Mouse (Mus musculus) c-Kit-positive CD71-positive TER-119-positive erythroid progenitor cells, embryonic 14.5 days (primary cell): Measurements from ENCODE around the gene Adamts20.

Source experiments
- DNase-seq: peaks from one replicate; pipeline ENCODE4 v3.0.0-alpha.2; 2013; ENCODE audit warnings: low spot score

Gene Adamts20

DNA sequence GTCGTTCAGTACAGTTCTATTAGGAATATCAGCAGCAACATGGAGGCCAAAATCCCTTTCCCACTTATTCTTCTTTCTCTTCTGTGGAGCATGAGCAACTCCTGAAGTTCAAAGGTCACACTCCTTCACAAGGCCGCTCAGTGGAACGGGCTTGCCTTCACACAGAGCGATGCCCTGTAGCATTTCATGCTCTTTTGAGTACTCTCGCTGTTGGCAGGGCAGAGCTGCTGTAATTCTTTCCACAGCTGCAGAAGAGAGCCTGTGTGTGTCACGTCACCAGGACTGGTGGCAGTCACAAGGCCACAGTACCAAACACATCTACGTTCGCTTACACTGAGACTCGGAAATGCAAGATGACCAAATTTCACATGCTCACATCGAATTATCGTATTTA is 21.2 kb downstream of the Adamts20 start:
- DNase-seq = no peak

DNA sequence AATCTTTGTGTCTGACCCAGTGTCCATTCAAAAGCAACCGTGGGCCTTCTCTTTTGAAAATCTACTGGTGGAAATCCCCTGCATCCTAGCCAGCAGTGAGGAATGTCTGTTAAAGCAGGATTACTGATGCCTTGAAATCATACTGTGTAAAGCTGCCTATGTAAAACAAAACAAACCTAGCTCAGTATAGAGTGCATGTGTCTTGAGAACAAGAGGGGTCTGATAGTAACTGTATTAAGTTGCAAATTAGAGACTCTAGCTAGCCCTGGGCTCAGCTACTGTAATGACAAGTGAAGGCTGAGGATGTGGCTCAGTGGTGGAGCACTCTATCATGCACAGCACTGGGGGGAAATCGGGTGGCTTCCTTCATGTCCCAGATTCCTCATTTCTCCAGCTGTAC is 22.2 kb downstream of the Adamts20 start:
- no peak for DNase-seq

DNA sequence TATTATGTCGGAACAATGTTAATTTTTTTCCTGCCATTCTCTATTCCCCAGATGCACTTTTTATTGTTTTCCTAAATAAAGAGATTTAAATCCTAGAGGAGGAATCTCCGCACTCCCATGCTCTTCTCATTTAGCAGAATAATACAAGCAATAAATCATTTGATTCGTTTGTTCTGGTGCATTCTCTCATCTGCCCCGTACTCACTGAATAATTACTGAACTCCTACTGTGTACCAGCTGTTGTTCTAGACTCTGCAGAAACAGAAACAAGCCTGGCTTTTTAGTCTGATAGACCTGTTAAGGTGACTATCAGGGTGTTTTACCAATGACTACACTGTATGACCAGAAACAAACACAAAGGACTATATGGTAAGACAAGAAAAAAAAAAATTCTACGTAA is 29.7 kb downstream of the Adamts20 start:
- DNase-seq = no peak

DNA sequence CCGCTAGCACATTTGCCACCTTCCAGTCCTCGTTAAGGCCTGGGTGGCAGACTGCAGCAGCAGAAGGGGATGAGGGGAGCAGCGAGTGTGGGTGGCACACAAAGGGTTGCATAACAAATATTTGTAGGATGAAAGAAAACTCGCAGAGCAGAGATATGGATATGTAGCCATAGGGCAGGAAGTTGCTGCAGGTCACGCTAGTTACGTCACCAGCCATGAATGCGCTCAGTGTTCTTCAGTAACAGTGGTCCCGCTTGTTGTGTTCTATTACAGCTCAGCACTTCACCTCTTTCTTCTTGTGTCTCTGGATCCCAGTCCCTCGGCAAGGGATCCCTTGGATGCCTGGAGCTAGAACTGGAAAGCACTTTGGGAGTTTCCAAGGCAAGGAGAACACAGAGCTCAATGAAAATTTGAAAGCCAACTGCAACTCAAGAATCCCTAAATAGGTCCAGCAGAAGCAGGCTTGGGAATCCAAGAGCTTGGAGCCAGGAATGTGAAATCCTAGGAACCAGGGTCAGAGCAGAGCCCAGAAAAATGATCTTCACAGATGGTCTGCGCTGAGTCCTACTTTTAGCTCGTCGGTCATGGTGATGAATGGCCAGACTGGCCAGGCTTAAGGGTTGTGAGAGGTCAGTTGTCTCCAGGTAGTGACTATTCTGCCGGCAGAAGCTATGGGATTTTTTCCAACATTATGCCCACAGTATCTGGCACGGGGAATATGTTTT is 34.4 kb downstream of the Adamts20 start:
- no peak for DNase-seq

DNA sequence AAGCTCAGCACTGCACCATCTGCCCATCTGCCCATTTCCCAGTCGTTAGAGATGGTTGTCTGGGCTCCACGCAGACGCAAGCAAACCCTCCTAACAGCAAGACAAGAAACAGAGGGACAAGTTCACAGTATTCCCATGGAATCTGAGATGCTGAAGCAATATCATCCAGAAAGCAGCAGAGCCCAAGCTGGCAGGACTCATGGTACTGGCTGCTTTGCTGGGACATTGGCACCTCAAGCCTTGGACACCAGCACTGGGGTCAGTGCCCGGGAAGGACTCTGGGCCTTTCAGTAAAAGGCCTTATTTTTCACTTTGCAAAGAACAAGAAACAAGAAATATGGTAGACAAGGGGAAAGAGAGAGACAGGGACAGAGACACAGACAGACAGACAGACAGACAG is 36.5 kb downstream of the Adamts20 start:
- DNase-seq = no peak

DNA sequence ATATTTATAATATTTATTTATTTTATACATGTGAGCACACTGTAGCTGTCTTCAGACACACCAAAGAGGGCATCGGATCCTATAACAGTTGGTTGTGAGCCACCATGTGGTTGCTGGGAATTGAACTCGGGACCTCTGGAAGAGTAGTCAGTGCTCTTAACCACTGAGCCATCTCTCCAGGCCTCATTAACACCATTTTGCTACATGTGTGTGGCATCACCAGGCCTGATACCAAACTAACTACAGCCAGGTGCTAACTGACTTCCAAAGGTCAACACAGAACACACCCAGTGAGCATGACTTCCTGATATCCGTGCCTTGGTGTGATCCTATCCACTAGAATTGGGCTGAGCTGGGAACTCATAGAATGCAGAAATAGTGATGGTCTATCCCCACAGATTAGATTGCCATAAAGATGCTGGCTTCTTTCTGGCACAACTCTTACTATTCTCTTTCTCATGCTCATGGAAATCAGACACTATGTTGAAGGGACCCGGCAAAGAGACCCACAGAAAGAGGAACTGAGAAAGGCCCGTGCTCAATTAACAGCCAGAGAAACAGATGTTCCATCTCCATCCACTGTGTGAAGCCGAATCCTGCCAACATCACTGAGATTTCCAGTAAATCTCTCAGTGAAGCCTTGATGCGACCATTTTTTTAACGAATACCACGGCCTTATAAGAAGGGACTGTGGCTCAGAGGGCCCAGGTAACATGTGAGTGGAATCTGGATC is 37.6 kb downstream of the Adamts20 start:
- DNase-seq = no peak

DNA sequence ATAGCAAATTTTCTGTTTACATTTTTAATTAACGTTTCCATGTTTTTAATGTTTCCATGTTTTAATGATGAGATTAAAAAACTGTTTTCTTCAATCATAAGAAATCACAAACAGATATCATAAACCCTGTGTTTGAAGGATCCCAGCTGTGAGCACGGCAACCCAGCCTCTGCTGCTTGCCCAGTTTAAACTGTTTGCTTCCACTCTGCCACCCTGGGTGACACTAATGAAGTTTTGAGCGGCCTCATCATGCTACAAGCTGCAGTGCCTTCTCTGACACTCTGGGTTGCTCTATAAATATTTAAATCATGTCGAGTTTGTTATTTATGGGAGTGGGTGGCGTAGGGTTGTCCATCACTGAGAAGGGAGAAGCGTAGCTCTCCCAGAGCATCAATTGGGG is 44.7 kb downstream of the Adamts20 start:
- DNase-seq = no peak

DNA sequence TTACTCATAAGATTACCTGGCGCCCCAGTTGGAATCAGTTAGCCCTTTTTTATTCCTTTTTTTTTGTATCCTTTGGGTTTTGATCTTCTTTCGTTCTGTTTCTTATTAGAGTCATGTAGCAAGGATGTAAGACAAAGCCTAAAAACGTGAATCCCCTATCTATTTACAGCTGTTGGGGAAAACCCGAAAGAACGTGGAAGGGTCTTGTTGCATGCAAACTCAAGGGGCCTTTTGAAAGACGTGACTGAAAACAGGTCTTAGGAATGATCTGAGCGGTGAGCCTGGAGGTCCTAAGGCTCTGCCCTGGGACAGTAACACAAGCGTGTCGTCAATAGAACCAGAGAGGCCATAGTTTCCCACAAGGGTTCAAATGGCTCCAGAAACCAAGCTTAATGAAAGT is 46.1 kb downstream of the Adamts20 start:
- DNase-seq = no peak

DNA sequence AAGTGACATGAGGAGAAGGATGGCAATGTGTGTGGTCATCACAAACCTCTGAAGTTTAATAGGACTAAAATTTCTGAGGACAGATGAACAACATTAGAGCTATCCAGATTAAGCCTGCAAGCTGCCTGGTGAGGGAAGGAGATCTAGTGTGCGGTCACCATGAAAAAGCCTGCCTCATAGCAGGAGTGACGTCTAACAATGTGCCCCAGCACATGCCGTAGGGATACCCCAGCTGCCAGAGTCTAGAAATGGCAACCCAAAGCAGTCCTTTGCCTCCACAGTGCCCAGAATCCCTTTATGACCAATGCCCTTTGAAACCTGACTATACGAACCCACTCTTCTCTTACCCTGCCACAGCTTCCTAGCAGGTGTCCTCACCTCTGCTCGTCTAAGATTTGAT is 46.8 kb downstream of the Adamts20 start:
- no peak for DNase-seq

DNA sequence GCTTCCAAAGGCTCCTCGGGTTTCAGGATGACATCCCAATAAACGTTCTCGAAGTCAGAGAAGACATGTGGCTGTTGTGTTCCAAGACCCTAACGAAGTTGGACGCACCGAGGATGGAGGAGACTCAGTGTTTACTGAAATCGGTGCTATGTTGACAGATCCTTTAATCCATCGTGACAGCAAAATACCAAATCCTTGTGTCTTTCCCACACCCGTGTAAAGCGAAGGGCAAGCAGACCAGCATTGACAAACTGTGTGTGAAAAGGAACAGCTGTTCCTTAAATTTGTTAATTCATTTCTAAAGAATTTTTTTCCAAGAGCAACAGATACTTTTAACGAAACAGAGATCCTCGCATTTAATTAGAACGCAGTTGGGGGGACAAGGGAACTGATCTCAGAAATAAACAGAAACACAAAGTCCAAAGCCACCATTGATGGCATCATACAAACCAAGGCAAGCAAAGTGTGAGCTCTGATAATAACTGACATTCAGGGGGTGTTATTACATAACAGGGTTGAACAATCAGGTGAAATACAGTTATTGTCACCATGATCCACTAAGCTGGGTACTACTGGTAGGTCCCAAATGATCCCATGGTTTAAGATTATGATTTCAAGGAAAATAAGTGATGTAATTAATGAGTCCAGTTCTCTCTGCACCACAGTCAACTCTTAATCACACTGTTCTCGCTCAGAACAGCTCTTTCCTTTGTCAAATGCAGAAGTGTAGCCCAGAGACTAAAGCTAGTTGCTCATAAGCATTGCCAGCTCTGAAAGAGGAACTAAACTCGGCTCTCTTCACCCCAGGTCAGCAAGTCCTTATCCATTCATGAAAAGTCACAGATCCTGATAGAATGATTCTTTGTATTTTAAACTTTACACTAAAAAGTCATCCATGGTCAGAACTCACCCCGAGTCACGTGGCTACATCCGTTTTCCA is 47.7 kb downstream of the Adamts20 start:
- DNase-seq = no peak

DNA sequence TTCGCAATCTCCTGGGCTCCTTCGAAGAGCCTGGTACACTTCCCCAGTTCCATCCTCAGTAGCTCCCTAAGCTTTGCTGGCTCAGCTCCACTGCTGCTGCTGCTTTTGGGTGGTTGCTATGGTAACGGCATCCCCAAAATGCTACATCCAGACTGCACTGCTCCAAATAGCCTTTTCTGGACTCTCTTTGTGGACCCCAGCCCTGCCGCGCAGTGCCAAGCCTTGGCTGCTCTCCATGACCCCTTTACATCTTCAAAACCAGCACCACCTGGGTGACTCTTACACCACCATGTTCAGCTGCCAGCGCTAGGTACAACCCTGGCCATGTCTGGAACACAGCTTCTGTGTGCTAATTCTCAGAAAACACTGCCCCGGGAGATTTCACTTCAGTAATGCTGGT is 55.4 kb downstream of the Adamts20 start:
- DNase-seq = no peak

DNA sequence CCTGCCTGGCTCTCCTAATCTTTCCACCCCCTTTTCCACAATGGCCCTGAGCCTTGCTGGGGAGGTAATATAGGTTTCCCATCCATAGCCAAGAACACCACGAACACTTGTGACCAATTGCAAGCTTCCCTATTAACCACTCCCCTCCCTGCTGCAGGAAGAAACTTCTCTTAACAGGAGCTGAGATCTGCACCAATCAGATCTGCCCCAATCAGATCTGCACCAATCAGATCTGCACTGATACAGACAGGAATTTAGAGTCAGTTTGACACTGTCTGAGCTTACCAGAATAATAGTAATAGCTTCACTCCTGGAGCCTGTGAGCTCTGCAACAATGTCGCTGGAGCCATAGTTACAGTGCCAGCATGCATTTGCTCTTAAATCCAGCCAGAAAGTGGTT is 58.9 kb downstream of the Adamts20 start:
- DNase-seq = no peak

DNA sequence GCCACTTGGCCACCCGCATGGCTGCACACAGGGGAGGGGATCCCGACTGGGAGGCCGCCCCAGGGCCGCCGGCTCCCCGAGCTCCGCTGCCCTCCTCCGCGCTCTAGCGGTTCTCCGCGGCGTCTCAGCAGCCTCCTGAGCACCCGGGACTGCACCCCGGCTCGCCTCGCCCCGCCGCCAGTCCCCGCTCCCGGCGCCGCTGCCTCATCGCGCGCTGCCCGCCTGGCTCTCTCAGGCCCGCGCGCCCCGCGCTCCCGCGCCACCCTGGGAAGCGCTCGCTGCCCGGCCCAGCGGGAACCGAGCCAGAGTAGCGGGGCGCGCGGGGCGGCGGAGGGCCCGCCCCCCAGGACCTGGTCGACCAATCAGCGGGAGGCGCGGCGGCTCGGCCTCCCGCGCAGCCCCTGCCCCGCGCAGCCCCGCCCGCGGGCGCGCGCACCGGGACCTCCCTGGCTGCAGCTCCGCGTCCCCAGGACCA is 61.1 kb downstream of the Adamts20 start:
- DNase-seq = peak; percentile 8

DNA sequence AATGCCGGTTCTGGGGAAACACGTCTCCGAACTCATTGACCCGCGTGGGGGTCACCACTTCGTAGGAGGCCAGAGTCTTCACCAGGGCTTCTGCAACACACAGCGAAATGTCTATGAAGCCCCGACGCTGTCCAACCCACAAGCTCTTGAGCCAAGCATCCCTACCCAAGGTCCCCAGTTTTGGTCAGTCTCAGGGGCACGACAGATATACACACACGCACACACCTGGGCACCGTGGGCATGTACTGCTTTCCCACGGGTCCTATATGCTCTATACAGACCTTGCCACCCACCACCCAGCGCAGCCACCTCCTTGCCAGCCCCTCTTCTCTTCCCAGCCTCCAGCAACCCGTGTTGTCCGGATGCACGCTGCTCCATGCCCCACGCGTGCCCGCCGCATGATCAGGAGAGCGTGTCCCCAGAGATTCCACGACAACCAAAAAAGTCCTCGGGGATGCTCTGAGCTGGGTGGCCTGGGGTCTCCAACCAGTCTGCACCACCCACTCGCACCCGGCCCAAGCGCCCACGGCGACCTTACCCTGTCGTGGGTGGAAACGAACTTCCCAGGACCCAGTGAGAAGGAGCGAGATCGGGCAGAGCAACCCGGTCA is 61.7 kb downstream of the Adamts20 start:
- DNase-seq = no peak

DNA sequence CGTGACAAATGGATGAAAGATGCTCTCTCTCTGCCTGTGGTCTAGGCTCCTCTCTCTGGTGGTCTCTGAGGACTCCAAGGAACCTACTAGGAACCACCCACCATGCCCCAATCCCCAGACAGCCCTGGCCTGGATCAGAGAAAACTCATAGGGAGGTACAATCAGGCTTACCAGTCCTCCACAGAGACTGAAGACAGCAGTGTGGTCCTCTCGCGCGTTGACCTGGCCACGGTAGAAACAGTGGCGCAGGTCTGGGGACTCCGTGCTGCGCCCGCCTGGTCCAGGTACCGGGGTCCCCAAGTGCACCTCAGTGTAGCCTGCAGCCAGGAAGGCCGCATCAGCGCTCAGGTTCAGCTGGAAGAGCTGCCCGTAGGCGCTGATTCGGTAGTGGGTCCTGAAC is 62.2 kb downstream of the Adamts20 start:
- no peak for DNase-seq

DNA sequence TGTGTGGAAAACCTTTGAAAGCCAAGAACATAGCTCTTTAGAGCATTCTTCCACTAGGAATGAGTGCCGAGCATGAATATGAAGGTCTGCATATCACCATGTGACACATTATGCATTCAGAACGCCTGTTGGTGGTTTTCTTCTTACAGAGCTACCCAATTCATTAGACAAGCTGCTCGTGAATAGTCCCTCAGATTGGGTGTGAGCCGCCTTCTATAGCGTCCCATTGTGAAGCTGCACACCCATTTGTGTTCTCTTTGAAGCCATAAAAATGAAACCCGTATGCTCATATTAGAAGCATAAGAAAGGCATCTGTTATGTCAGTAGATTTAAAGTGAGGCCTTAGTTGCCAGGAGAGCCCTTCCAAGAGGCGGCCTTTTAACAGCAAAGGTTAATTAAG is 72.5 kb downstream of the Adamts20 start:
- DNase-seq = no peak

DNA sequence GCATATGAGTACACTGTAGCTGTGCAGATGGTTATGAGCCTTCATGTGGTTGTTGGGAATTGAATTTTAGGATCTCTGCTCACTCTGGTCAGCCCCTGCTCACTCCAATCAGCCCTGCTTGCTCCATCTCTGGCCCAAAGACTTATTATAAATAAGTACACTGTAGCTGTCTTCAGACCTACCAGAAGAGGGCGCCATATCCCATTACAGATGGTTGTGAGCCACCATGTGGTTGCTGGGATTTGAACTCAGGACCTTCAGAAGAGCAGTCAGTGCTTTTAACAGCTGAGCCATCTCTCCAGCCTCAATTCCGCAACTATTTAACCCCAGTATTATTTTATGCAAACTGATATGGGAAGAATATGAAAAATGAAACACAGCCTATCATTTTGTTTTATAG is 75.1 kb downstream of the Adamts20 start:
- peak; percentile 1 for DNase-seq

DNA sequence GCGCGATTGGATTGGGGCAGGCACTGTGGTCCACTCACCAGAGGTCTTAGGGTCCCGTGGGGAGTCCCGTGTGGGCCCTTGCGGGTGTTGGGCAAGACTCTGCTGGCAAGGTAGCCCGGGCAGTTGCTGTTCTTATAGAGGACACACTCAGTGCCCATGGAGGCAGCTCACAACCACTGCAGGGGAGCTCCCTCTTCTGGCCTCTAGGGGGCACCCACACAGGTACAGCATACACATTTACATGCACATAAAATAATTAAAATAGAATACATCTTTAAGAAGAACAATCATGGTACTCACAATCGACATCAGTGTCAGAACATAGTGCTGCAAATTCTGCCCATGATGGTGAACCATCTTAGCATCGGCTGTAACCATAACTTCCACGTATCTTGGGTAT is 85.8 kb downstream of the Adamts20 start:
- no peak for DNase-seq

DNA sequence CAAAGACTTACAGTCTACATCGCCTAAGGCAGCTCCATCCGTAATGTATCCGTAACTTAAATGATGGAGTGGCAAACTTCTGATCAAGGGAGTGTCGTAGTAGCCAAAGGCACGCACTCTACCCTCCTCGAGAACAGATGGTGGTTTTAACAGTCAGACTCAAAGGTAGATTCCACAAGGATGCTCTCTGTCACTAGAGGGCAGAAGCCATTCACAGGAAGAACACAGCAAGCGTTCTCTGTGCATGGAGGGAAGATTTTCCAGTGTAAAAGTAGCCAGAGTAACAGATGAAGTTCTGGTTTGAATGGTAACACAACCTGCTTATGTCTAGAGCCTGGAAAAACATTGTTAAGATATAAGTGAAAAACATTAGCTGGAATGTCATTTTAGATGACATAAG is 92.7 kb downstream of the Adamts20 start:
- no peak for DNase-seq

DNA sequence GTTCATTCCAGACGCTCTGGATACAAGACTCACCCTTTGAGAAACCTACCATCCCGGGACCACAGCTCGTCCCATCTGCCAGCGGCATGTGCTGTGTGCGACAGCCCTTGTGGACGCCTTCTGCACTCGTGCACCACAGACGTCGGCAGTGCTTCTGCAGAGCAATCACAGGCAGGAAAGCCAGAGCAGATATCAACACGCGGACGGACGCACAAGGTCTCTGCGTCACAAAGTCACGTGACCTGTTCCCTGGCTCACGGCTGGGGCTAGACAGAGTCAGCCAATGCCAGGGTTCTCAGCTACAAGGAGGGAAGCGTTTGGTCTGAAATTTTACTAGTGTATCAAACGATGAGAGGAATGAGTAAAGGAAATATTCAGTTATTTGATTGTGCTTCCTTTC is 116.2 kb downstream of the Adamts20 start:
- DNase-seq = no peak

DNA sequence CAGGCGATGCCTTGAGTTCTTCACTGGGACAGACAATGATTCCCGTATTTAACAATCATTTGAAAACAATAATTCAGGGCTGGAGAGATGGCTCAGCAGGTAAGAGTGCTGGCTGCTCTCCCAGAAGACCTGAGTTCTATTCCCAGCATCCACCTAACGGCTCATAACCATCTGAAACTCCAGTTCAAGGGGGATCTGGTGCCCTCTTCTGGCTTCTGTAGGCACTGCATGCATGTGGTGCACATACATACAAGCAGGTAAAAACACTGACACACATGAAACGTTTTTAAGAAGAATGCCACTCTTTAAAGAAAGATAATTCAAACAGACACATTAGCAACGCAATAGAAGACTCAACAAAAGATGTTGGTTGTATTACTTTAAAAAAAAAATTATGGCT is 120.9 kb downstream of the Adamts20 start:
- DNase-seq = no peak

DNA sequence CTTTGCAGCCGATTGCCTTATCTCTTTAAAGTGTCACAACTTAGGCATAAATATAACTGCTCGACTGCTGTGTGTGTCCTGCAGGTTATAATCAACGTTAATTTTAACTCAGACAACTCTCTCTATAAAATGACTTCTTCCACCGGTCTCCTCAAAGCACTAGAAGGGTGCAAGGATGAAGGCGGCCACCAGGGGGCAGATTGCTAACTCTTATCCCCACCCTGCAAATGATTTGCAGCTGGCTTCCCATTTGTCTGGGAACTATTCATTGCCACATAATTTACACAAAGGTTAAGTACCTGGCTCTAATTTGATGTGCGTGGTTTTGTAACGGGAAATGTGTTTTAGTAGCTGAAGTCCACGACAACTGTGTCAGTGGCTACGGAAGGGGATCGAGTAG is 122.9 kb downstream of the Adamts20 start:
- peak; percentile 23 for DNase-seq
